Mouse (Mus musculus): ENCODE data around the gene Tnnt3. TPM values are rescaled to one million over a fixed set of nuclear protein-coding genes. Genes with fewer than 3 reads are reported as not detected.
A peak's percentile ranks its signal among the peaks of the same experiment; 100 is the strongest.

Tnnt3 gene
- polyA plus RNA-seq, 1 experiment from 2014 or later: 1.0 TPM

GRCm38 (mm10) chr7:142516221-142516978, 17.8 kb downstream of the Tnnt3 start:
- no peaks in the 10 kb centered on the region for H3K27me3 ChIP-seq
- peaks cover 12% of the 10 kb centered on the region for H3K4me1 ChIP-seq (replicated peaks)
- H3K27ac ChIP-seq: peak overlapping the region; percentile 42; the same call in 1 of the 2 replicates
- no peaks in the 10 kb centered on the region for H3K36me3 ChIP-seq
- peak overlapping the region; percentile 24; the same call in 1 of the 2 replicates for H3K9ac ChIP-seq (replicated peaks)
- H3K4me2 ChIP-seq (replicated peaks): peak overlapping the region; percentile 15; the same call in 1 of the 2 replicates
- ATAC-seq: peak; percentile 50; the same call in 1 of the 2 replicates
- no peak overlapping the region for H3K4me3 ChIP-seq (replicated peaks)
- 50% methylated on average over 21 of the region's 21 CpGs for WGBS
- H3K9me3 ChIP-seq: no peaks in the 10 kb centered on the region; the same call in 1 of the 2 replicates

GRCm38 (mm10) chr7:142517531-142517930, 18.9 kb downstream of the Tnnt3 start:
- no peak overlapping the region for H3K4me3 ChIP-seq (replicated peaks)
- peaks cover 12% of the 10 kb centered on the region for H3K4me1 ChIP-seq (replicated peaks)
- no peak overlapping the region for H3K4me2 ChIP-seq (replicated peaks)
- no peak overlapping the region for H3K27ac ChIP-seq
- H3K27me3 ChIP-seq: no peaks in the 10 kb centered on the region
- ATAC-seq: no peak
- no peaks in the 10 kb centered on the region for H3K36me3 ChIP-seq
- H3K9me3 ChIP-seq: no peaks in the 10 kb centered on the region; the same call in 1 of the 2 replicates
- 89% methylated on average over 3 of the region's 3 CpGs for WGBS
- H3K9ac ChIP-seq (replicated peaks): no peak overlapping the region

- Histone ChIP-seq H3K9ac (replicated peaks) (no peak overlapping the region), H3K36me3 (no peaks in the 10 kb centered on the region), H3K4me1 (replicated peaks) (peaks cover 19% of the 10 kb centered on the region), H3K27ac (no peak overlapping the region), H3K27me3 (no peaks in the 10 kb centered on the region), H3K9me3 (no peaks in the 10 kb centered on the region; the same call in 1 of the 2 replicates), H3K4me3 (replicated peaks) (no peak overlapping the region), H3K4me2 (replicated peaks) (no peak overlapping the region)
- no peak for ATAC-seq
- 92% methylated on average over 4 of the region's 4 CpGs for WGBS
Observed at GRCm38 (mm10) chr7:142520331-142520730, 21.7 kb downstream of the Tnnt3 start.

- Histone ChIP-seq H3K4me1 (replicated peaks) (peaks cover 13% of the 10 kb centered on the region), H3K4me2 (replicated peaks) (no peak overlapping the region), H3K36me3 (no peaks in the 10 kb centered on the region), H3K27me3 (0 out of 2 replicates have a peak, but pooled peaks cover 3% of the 10 kb centered on the region), H3K27ac (no peak overlapping the region), H3K9ac (replicated peaks) (no peak overlapping the region), H3K9me3 (no peaks in the 10 kb centered on the region; the same call in 1 of the 2 replicates), H3K4me3 (replicated peaks) (no peak overlapping the region)
- 29% methylated on average over 4 of the region's 4 CpGs for WGBS
- no peak for ATAC-seq
Observed at GRCm38 (mm10) chr7:142522352-142522751, 23.7 kb downstream of the Tnnt3 start.

GRCm38 (mm10) chr7:142523200-142523990, 24.8 kb downstream of the Tnnt3 start:
- no peak overlapping the region for H3K27ac ChIP-seq
- H3K27me3 ChIP-seq: 0 out of 2 replicates have a peak, but pooled peaks cover 3% of the 10 kb centered on the region
- H3K4me1 ChIP-seq (replicated peaks): peaks cover 13% of the 10 kb centered on the region
- no peaks in the 10 kb centered on the region; the same call in 1 of the 2 replicates for H3K9me3 ChIP-seq
- no peak overlapping the region for H3K9ac ChIP-seq (replicated peaks)
- no peaks in the 10 kb centered on the region for H3K36me3 ChIP-seq
- 59% methylated on average over 17 of the region's 17 CpGs for WGBS
- H3K4me2 ChIP-seq (replicated peaks): no peak overlapping the region
- no peak for ATAC-seq
- no peak overlapping the region for H3K4me3 ChIP-seq (replicated peaks)

GRCm38 (mm10) chr7:142525342-142526178, 26.9 kb downstream of the Tnnt3 start:
- 0 out of 2 replicates have a peak, but pooled peaks cover 3% of the 10 kb centered on the region for H3K27me3 ChIP-seq
- no peak overlapping the region for H3K4me3 ChIP-seq (replicated peaks)
- ATAC-seq: 0 out of 2 replicates have a peak, but pooled peaks have one; percentile 27
- no peak overlapping the region for H3K9ac ChIP-seq (replicated peaks)
- H3K4me2 ChIP-seq (replicated peaks): no peak overlapping the region
- peaks cover 13% of the 10 kb centered on the region for H3K4me1 ChIP-seq (replicated peaks)
- peak overlapping the region; percentile 15; the same call in 1 of the 2 replicates for H3K27ac ChIP-seq
- 22% methylated on average over 13 of the region's 13 CpGs for WGBS
- H3K9me3 ChIP-seq: no peaks in the 10 kb centered on the region; the same call in 1 of the 2 replicates
- H3K36me3 ChIP-seq: no peaks in the 10 kb centered on the region

- Histone ChIP-seq H3K36me3 (no peaks in the 10 kb centered on the region), H3K27ac (no peak overlapping the region), H3K9ac (replicated peaks) (no peak overlapping the region), H3K27me3 (0 out of 2 replicates have a peak, but pooled peaks cover 10% of the 10 kb centered on the region), H3K9me3 (no peaks in the 10 kb centered on the region), H3K4me1 (replicated peaks) (peaks cover 30% of the 10 kb centered on the region), H3K4me3 (replicated peaks) (no peak overlapping the region), H3K4me2 (replicated peaks) (no peak overlapping the region)
- ATAC-seq: no peak
- WGBS: 76% methylated on average over 10 of the region's 10 CpGs
Observed at GRCm38 (mm10) chr7:142529350-142529749, 30.7 kb downstream of the Tnnt3 start.

GRCm38 (mm10) chr7:142531973-142532521, 33.4 kb downstream of the Tnnt3 start:
- no peaks in the 10 kb centered on the region for H3K9me3 ChIP-seq
- H3K36me3 ChIP-seq: peaks cover 9% of the 10 kb centered on the region
- no peak overlapping the region for H3K27ac ChIP-seq
- H3K4me3 ChIP-seq (replicated peaks): no peak overlapping the region
- no peak overlapping the region for H3K9ac ChIP-seq (replicated peaks)
- WGBS: 88% methylated on average over 4 of the region's 4 CpGs
- peak; percentile 38; the same call in 1 of the 2 replicates for ATAC-seq
- H3K4me1 ChIP-seq (replicated peaks): peaks cover 21% of the 10 kb centered on the region
- H3K4me2 ChIP-seq (replicated peaks): peak overlapping the region; percentile 75
- H3K27me3 ChIP-seq: 0 out of 2 replicates have a peak, but pooled peaks cover 7% of the 10 kb centered on the region

- Histone ChIP-seq H3K4me1 (replicated peaks) (peaks cover 21% of the 10 kb centered on the region), H3K4me2 (replicated peaks) (peak within 1 kb of the TSS; percentile 75), H3K27me3 (0 out of 2 replicates have a peak, but pooled peaks cover 7% of the 10 kb centered on the region), H3K27ac (peak within 1 kb of the TSS; percentile 71), H3K9me3 (no peaks in the 10 kb centered on the region), H3K36me3 (peaks cover 9% of the 10 kb centered on the region), H3K9ac (replicated peaks) (peak within 1 kb of the TSS; percentile 71), H3K4me3 (replicated peaks) (peak within 1 kb of the TSS; percentile 62)
- peak; percentile 86 for ATAC-seq
- WGBS: 8% methylated on average over 15 of the region's 17 CpGs
Observed at GRCm38 (mm10) chr7:142532671-142533058, 34.0 kb downstream of the Tnnt3 start, which contains the start of gene Mrpl23. Gene Mrpl23 (plus strand): TSS chr7:142532686.

- Histone ChIP-seq H3K4me1 (replicated peaks) (peaks cover 24% of the 10 kb centered on the region), H3K9ac (replicated peaks) (peak overlapping the region; percentile 71), H3K36me3 (peaks cover 9% of the 10 kb centered on the region), H3K27me3 (0 out of 2 replicates have a peak, but pooled peaks cover 7% of the 10 kb centered on the region), H3K27ac (peak overlapping the region; percentile 71), H3K4me3 (replicated peaks) (peak overlapping the region; percentile 62), H3K9me3 (no peaks in the 10 kb centered on the region), H3K4me2 (replicated peaks) (peak overlapping the region; percentile 75)
- 2% methylated on average over 44 of the region's 44 CpGs for WGBS
- peak; percentile 93 for ATAC-seq
Observed at GRCm38 (mm10) chr7:142533059-142533855, 34.6 kb downstream of the Tnnt3 start.

All from midbrain, embryonic 13.5 days (tissue).